Mouse (Mus musculus) left cerebral cortex, postnatal 4 days (tissue): ENCODE data around the gene Gm3417. TPM values are rescaled to one million over a fixed set of nuclear protein-coding genes. Genes with fewer than 3 reads are reported as not detected.
"Not testable (repeated sequence)": the region's sequence is repeated elsewhere in the genome, so short reads cannot be mapped to it uniquely, and the experiment has no call there.

Experiments used
- DNase-seq: peaks from one replicate; pipeline ENCODE4 v3.0.0-alpha.2; 2022
- intact Hi-C: fragments of 180-260 bp; cut with DNase I; formaldehyde crosslinking; loops from one replicate; pipeline ENCODE4 v1.15.1; 2025
- total RNA-seq, 2 experiments: library from RNA; stranded (reverse); gene quantifications; 2 replicates each; pipeline ENCODE4 v1.2.3; 2021

Gm3417 gene
- total RNA-seq: not detected

DNA sequence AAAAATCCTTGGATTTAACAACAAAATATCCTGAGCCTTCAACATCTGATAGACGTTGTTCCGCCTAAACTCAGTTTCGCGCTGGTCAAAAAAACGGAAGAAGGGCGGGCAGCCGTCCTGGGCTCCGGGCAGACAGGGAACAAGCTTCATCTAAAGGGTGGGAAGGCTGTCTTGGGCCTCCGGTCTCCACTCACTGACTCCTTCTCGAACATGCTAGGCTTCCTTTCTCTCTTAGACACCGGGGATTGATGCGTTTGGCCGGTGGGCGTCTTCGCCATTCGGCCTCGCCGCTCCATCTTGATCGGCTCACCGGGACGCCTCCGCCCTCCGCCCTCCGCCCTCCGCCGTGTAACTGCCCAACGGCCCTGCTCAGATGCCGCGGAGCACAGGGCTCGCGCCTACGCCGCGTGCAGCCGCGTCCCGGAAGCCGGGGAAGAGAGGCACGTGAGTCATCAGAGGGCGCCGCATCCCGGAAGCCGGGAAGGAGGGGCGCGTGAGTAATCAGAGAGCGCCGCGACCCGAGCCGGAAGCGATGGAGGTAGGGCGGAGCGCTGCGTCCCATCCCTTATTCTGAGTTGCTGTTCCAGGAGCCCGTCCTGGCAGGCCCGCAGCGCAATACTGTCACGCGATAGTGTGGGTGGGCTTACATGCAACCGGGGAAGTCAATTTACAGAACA, at the start of gene Gm3417, which contains the start of gene 9030025P20Rik:
Gm3417 (minus strand) TSS at position 429 of the 677 bp plus-strand sequence.
9030025P20Rik (plus strand) TSS at position 107 of the 677 bp plus-strand sequence.
- intact Hi-C loops, DNase-seq: not testable (repeated sequence)

DNA sequence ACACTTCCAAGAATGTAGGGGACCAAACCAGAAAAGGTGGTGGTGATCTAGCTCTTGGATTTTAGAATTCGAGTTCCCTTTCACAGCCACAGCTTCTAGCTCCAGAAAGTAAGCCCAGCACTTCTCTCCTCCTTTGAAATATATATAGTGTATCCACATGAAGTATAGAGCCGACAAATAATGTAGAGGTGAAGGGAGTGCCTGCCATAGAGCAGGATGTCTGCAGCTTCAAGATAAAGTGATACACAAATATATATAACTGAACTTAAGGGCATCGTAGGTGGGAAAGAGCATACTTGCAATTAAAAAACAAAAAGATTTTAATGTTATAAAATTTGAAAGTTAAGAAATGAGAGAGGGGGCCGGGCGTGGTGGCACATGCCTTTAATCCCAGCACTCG, 46.9 kb upstream of the Gm3417 start:
- intact Hi-C loops, DNase-seq: not testable (repeated sequence)

DNA sequence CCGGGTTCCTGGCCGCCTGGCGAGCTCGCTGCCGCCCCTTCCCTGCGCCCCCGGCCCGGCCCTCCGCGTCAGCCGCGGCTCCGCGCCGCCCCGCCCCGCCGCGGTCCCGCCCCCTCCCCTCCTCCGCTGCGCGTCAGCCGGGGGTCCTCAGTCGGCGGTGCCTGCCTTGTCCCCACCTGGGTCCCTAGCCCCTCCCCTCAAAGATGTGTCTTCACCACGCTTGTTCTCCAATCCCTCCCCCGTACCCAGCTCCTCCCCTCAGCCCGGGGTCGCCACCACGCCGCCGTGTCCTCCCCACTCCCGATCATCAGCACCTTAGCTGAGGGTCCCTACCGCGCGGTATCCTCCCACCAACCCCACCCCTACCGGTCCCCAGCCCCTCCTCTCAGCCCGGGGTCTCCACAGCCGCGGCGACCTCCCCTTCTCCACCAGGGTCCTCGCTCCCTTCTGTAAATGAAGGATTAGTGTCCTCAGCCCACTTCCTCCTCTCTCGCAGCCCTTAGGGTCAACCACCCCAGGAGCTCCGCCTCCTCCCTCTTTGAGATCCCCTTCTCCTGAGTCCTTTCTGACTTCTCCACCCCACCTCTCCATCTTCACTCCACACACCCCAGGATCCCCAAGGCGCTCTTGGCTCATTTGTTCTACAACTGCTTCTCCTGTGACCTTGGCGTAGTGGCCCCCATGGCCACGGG, 46.1 kb upstream of the Gm3417 start:
- DNase-seq, intact Hi-C loops: not testable (repeated sequence)

DNA sequence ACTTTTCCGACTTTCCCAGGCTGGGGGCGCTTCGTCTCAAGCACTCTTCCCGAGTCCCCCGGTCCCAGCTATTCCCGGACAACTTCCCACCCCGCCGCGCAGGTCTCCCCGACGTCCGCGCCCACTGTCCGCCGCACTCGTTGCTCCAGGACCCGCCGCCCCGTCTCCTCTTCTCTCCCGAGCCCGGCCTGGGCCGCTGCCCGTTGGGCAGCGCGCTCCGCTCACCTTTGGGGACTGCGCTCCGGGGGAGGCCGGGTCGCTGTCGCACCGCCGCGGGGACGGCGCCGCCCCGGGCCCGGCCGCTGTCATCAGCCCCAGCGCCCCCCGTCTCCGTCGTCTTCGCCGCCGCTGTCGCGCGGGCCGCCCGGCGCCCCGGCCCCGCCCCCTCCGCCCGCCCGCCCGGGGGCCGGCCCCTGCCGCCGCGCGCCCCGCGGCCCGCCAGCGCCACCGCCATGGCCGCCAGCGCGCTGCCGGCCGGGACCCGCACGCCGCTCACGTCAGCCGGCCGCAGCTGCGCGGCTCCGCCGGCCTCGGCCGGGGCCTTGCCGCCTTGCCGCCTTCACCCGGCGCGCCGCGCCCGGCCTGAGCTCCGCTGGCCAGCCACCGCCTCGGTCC, 45.4 kb upstream of the Gm3417 start:
- intact Hi-C loops, DNase-seq: not testable (repeated sequence)

DNA sequence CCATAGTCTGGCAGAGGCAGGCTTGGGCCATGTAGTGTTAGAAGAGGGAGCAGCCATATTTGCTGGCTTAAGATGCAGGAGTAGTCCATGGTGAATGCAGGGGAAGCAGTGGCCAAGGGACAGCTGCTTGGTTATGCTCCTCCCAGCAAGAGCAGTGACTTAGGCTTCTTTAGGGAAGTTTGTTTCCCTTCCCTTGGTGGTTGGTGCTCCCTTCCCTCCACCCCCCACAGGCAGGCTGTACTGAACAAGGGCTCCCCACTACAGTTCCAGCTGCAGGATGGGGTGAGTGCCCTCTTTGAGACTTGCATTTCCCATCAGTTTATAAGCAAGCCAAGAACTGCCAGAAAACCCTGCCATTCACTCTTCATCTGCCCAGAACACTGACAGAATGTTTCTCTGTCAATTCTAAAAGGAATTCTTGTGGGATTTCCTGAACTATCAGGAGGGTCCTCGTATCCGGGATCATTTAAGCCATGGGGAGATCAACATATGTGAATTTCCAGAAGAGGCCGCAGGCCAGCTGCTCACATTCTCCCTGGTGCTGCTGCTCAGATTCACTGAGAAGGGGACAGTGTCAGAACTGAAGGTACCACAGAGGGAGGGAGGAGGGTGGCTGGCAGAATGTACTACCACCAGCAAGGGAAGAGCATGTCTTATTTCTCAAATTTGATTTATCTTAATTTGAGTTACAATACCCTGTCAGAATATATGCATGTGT, 43.1 kb upstream of the Gm3417 start:
- peak; percentile 15 for DNase-seq
- intact Hi-C loops: not testable (repeated sequence)

DNA sequence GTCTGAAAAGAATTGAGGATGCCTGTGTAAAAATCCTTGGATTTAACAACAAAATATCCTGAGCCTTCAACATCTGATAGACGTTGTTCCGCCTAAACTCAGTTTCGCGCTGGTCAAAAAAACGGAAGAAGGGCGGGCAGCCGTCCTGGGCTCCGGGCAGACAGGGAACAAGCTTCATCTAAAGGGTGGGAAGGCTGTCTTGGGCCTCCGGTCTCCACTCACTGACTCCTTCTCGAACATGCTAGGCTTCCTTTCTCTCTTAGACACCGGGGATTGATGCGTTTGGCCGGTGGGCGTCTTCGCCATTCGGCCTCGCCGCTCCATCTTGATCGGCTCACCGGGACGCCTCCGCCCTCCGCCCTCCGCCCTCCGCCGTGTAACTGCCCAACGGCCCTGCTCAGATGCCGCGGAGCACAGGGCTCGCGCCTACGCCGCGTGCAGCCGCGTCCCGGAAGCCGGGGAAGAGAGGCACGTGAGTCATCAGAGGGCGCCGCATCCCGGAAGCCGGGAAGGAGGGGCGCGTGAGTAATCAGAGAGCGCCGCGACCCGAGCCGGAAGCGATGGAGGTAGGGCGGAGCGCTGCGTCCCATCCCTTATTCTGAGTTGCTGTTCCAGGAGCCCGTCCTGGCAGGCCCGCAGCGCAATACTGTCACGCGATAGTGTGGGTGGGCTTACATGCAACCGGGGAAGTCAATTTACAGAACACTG, 31.3 kb upstream of the Gm3417 start, which contains the start of gene Gm3435:
Gm3435 (plus strand) TSS at position 471 of the 708 bp plus-strand sequence.
- intact Hi-C loops, DNase-seq: not testable (repeated sequence)

DNA sequence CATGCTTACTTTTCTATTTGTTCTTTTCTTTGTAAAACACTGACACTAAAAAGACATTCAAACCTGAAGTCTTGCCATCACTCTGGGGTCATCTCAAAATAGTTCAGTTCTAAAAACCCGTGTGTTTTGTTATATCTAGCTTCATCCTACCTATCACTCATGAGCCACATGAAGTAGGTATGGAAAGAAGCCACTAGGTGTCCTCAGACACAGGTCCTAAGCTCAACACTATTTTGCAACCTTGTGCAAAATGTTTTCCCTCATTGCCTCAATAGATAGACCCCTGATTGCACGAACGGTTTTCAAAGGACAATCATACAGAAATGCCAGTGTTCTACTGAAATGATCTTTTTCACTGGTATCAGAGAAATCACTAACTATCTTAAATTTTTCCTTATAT, 30.5 kb upstream of the Gm3417 start:
- DNase-seq, intact Hi-C loops: not testable (repeated sequence)

DNA sequence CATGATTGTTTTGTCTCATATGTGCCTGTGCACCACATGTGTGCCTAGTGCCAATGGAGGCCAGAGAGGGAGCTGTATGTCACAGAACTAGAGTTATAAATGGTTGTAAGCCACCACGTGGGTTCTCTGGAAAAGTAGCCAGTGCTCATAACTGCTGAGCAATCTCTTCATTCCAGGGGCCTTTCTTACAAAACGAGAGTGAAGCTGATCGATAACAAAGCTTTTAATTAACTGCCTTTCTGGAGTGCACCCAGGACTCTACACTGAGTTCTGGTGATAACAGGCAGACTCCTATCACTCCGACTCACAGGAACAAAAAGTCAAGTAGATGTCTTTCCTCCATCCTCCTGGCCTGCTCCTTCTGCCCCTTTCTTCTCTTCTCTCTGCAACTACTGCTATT, 21.5 kb upstream of the Gm3417 start:
- intact Hi-C loops, DNase-seq: not testable (repeated sequence)

DNA sequence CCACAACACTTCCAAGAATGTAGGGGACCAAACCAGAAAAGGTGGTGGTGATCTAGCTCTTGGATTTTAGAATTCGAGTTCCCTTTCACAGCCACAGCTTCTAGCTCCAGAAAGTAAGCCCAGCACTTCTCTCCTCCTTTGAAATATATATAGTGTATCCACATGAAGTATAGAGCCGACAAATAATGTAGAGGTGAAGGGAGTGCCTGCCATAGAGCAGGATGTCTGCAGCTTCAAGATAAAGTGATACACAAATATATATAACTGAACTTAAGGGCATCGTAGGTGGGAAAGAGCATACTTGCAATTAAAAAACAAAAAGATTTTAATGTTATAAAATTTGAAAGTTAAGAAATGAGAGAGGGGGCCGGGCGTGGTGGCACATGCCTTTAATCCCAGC, 15.6 kb upstream of the Gm3417 start:
- DNase-seq, intact Hi-C loops: not testable (repeated sequence)

DNA sequence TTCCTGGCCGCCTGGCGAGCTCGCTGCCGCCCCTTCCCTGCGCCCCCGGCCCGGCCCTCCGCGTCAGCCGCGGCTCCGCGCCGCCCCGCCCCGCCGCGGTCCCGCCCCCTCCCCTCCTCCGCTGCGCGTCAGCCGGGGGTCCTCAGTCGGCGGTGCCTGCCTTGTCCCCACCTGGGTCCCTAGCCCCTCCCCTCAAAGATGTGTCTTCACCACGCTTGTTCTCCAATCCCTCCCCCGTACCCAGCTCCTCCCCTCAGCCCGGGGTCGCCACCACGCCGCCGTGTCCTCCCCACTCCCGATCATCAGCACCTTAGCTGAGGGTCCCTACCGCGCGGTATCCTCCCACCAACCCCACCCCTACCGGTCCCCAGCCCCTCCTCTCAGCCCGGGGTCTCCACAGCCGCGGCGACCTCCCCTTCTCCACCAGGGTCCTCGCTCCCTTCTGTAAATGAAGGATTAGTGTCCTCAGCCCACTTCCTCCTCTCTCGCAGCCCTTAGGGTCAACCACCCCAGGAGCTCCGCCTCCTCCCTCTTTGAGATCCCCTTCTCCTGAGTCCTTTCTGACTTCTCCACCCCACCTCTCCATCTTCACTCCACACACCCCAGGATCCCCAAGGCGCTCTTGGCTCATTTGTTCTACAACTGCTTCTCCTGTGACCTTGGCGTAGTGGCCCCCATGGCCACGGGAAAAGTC, 14.7 kb upstream of the Gm3417 start:
- intact Hi-C loops, DNase-seq: not testable (repeated sequence)

DNA sequence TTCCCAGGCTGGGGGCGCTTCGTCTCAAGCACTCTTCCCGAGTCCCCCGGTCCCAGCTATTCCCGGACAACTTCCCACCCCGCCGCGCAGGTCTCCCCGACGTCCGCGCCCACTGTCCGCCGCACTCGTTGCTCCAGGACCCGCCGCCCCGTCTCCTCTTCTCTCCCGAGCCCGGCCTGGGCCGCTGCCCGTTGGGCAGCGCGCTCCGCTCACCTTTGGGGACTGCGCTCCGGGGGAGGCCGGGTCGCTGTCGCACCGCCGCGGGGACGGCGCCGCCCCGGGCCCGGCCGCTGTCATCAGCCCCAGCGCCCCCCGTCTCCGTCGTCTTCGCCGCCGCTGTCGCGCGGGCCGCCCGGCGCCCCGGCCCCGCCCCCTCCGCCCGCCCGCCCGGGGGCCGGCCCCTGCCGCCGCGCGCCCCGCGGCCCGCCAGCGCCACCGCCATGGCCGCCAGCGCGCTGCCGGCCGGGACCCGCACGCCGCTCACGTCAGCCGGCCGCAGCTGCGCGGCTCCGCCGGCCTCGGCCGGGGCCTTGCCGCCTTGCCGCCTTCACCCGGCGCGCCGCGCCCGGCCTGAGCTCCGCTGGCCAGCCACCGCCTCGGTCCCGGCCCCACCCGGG, 14.0 kb upstream of the Gm3417 start:
- DNase-seq, intact Hi-C loops: not testable (repeated sequence)

DNA sequence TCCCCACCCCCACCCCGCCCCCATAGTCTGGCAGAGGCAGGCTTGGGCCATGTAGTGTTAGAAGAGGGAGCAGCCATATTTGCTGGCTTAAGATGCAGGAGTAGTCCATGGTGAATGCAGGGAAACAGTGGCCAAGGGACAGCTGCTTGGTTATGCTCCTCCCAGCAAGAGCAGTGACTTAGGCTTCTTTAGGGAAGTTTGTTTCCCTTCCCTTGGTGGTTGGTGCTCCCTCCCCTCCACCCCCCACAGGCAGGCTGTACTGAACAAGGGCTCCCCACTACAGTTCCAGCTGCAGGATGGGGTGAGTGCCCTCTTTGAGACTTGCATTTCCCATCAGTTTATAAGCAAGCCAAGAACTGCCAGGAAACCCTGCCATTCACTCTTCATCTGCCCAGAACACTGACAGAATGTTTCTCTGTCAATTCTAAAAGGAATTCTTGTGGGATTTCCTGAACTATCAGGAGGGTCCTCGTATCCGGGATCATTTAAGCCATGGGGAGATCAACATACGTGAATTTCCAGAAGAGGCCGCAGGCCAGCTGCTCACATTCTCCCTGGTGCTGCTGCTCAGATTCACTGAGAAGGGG, 11.6 kb upstream of the Gm3417 start:
- intact Hi-C loops, DNase-seq: not testable (repeated sequence)

DNA sequence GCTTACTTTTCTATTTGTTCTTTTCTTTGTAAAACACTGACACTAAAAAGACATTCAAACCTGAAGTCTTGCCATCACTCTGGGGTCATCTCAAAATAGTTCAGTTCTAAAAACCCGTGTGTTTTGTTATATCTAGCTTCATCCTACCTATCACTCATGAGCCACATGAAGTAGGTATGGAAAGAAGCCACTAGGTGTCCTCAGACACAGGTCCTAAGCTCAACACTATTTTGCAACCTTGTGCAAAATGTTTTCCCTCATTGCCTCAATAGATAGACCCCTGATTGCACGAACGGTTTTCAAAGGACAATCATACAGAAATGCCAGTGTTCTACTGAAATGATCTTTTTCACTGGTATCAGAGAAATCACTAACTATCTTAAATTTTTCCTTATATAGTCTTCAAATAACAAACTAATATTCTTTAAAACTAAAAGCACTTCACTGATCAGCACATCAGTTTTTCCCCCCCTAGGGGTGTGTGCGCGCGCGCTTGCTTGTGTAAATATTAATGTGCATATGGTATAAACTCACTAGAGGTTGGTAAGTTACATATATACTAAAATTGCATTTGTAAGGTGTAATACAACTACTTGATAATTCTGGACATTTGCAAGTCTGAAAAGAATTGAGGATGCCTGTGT, 750 bp downstream of the Gm3417 start:
- DNase-seq, intact Hi-C loops: not testable (repeated sequence)

DNA sequence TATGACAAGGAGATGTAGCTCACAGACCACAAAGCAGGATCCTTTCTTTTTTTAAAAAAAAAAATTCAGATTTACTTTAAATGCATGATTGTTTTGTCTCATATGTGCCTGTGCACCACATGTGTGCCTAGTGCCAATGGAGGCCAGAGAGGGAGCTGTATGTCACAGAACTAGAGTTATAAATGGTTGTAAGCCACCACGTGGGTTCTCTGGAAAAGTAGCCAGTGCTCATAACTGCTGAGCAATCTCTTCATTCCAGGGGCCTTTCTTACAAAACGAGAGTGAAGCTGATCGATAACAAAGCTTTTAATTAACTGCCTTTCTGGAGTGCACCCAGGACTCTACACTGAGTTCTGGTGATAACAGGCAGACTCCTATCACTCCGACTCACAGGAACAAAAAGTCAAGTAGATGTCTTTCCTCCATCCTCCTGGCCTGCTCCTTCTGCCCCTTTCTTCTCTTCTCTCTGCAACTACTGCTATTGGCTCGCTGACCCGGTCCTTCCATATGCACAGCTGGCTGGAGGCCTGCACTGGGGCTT, 10.1 kb downstream of the Gm3417 start:
- intact Hi-C loops, DNase-seq: not testable (repeated sequence)

DNA sequence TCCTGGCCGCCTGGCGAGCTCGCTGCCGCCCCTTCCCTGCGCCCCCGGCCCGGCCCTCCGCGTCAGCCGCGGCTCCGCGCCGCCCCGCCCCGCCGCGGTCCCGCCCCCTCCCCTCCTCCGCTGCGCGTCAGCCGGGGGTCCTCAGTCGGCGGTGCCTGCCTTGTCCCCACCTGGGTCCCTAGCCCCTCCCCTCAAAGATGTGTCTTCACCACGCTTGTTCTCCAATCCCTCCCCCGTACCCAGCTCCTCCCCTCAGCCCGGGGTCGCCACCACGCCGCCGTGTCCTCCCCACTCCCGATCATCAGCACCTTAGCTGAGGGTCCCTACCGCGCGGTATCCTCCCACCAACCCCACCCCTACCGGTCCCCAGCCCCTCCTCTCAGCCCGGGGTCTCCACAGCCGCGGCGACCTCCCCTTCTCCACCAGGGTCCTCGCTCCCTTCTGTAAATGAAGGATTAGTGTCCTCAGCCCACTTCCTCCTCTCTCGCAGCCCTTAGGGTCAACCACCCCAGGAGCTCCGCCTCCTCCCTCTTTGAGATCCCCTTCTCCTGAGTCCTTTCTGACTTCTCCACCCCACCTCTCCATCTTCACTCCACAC, 16.9 kb downstream of the Gm3417 start:
- intact Hi-C loops, DNase-seq: not testable (repeated sequence)

DNA sequence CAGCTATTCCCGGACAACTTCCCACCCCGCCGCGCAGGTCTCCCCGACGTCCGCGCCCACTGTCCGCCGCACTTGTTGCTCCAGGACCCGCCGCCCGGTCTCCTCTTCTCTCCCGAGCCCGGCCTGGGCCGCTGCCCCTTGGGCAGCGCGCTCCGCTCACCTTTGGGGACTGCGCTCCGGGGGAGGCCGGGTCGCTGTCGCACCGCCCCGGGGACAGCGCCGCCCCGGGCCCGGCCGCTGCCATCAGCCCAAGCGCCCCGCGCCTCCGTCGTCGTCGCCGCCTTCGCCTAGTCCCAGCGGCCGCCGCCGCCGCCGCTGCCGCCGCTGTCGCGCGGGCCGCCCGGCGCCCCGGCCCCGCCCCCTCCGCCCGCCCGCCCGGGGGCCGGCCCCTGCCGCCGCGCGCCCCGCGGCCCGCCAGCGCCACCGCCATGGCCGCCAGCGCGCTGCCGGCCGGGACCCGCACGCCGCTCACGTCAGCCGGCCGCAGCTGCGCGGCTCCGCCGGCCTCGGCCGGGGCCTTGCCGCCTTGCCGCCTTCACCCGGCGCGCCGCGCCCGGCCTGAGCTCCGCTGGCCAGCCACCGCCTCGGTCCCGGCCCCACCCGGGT, 17.5 kb downstream of the Gm3417 start, which contains the start of gene Phf10:
Phf10 (minus strand) TSS at position 323 of the 606 bp plus-strand sequence.
- peak; percentile 24 for DNase-seq

DNA sequence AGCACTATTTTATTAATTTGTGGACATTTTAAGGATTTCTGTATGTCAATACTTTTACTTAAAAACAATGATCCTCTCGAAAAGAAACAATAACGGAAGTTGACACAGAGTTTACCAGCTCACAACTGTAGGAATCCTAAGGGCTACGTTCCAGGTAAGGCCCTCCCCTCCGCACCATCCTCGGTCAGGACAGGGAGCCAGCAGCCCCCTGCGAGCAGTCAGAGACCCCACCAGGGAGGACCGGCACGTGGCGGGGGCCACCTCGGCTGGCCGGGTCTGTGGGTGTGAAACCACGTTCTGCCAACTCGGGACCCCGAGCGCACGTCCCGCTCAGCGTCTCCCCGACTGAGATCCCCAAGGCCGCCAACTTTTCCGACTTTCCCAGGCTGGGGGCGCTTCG, 18.1 kb downstream of the Gm3417 start:
- DNase-seq: peak; percentile 20
- intact Hi-C loops: no loop called here

More for the DNA sequence above, 17.5 kb downstream of the Gm3417 start, which contains the start of gene Phf10:
- intact Hi-C loops: not testable (repeated sequence)
